Mouse (Mus musculus) limb, embryonic 12.5 days (tissue): Measurements from ENCODE around the gene Reln. TPM values are rescaled to one million over a fixed set of nuclear protein-coding genes. Genes with fewer than 3 reads are reported as not detected.

ENCODE experiments used
- ATAC-seq: fragments of 200-750 bp; cut with Nextera tagmentation; 2 replicates; pipeline ENCODE4 v1.8.0; 2017; ENCODE audit warnings: low read depth, moderate TSS enrichment; ENCODE audit not compliant: insufficient number of reproducible peaks, insufficient read depth, low FRiP score, low TSS enrichment
- H3K27ac ChIP-seq: fragments of 300-500 bp; sonication (generic); 2 replicates; pipeline ENCODE4 v1.5.1; 2016; ENCODE audit warnings: mild to moderate bottlenecking, moderate library complexity
- H3K27me3 ChIP-seq: fragments of 300-500 bp; sonication (generic); 2 replicates; pipeline ENCODE4 v1.6.1; 2016; ENCODE audit warnings: mild to moderate bottlenecking, moderate library complexity
- H3K36me3 ChIP-seq: fragments of 300-500 bp; sonication (generic); 2 replicates; pipeline ENCODE4 v1.6.1; 2016; ENCODE audit warnings: mild to moderate bottlenecking, moderate library complexity
- H3K4me1 ChIP-seq: fragments of 300-500 bp; sonication (generic); replicated peaks from 2 replicates; pipeline ENCODE4 v1.6.1; 2016
- H3K4me2 ChIP-seq: fragments of 300-500 bp; sonication (generic); 2 replicates; pipeline ENCODE4 v1.6.1; 2016; ENCODE audit warnings: mild to moderate bottlenecking, moderate library complexity
- H3K4me3 ChIP-seq: fragments of 300-500 bp; sonication (generic); replicated peaks from 2 replicates; pipeline ENCODE4 v1.5.1; 2016; ENCODE audit warnings: mild to moderate bottlenecking
- H3K9ac ChIP-seq: fragments of 300-500 bp; sonication (generic); replicated peaks from 2 replicates; pipeline ENCODE4 v1.6.1; 2016; ENCODE audit warnings: mild to moderate bottlenecking, moderate library complexity
- H3K9me3 ChIP-seq: fragments of 300-500 bp; sonication (generic); 2 replicates; pipeline ENCODE4 v1.6.1; 2016; ENCODE audit warnings: mild to moderate bottlenecking, moderate library complexity
- WGBS: fragments of 180-500 bp; shearing (Covaris S2); methylation state at CpG from one replicate; pipeline ENCODE4 v1.1.7; 2016; 5-methylcytosine and 5-hydroxymethylcytosine counted together
- polyA plus RNA-seq: library from polyadenylated mRNA; unstranded; fragments of >200 nt; fragmentation: Nextera tagmentation; extraction: Ambion mirVana; gene quantifications from 2 replicates; pipeline ENCODE4 v1.2.1, GENCODE M21; 2016

Reln gene
- polyA plus RNA-seq, 1 experiment from 2014 or later: 1.7 TPM

DNA sequence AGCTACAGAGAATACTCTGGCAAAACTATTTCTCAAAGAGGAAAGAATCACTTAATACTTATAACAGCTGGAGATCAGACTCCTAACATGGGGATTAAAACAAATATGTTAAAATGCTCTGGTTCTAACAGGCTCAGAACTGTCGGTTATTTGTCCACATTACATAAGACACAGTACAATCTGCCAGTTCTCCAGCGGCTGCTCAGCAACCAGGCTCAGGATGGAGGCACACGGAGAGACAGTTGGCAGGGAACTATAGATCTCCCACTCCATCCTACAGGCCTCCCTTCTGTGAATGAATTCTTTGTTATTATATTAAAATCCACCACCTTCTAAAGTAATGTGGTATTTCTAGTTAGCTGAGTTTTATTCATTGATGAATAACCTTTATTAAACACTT is 37.4 kb downstream of the Reln start:
- H3K27ac ChIP-seq: no peak overlapping the region
- H3K4me3 ChIP-seq: no peak overlapping the region
- H3K4me2 ChIP-seq: no peak overlapping the region
- no peaks in the 10 kb centered on the region for H3K27me3 ChIP-seq
- no peak for ATAC-seq
- no peak overlapping the region for H3K9ac ChIP-seq
- WGBS: 84% methylated on average over 3 of the region's 3 CpGs
- H3K4me1 ChIP-seq: no peaks in the 10 kb centered on the region
- H3K36me3 ChIP-seq: no peaks in the 10 kb centered on the region
- no peaks in the 10 kb centered on the region for H3K9me3 ChIP-seq

DNA sequence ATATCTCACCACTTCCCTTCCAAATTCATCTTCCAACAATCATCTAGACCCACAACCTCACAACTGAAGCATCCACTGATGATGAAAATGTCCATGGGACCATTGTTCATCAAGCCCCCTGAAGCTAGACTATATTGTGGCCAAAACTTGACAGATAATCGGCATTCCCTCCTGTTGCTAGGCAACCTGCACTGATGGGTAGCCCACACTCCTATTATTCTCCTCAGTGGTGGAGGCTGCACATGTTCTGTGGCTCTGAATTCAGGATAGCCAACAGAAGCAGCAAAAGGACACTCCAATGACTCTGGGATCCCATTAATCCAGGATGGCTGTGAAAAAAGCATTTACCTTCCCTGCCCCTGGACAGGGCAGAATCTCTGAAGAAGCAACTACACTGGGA is 40.8 kb downstream of the Reln start:
- H3K36me3 ChIP-seq: no peaks in the 10 kb centered on the region
- no peaks in the 10 kb centered on the region for H3K27me3 ChIP-seq
- H3K4me1 ChIP-seq: no peaks in the 10 kb centered on the region
- WGBS: 77% methylated on average over 1 of the region's 1 CpGs
- no peak overlapping the region for H3K4me2 ChIP-seq
- ATAC-seq: no peak
- H3K4me3 ChIP-seq: no peak overlapping the region
- H3K9ac ChIP-seq: no peak overlapping the region
- no peaks in the 10 kb centered on the region for H3K9me3 ChIP-seq
- no peak overlapping the region for H3K27ac ChIP-seq

DNA sequence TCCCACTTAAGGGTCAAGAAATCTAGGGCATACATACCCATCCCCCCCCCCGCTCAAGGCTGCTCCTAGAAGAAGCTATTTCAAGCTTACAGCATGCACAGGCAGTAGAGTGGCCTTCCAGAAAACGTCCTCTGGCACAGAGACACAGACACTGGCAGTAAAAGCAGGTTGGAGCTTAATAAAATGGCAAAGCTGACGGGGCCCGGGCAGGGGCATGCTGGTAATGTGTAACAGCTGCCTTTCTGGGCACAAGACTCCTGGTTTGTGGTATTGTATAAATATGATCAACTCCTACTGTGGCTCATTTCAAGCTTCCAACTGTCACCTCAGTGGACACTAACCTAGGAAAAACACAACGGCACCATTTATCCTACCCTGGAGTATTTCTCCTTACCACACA is 42.2 kb downstream of the Reln start:
- no peak for ATAC-seq
- no peak overlapping the region for H3K4me2 ChIP-seq
- no peaks in the 10 kb centered on the region for H3K9me3 ChIP-seq

DNA sequence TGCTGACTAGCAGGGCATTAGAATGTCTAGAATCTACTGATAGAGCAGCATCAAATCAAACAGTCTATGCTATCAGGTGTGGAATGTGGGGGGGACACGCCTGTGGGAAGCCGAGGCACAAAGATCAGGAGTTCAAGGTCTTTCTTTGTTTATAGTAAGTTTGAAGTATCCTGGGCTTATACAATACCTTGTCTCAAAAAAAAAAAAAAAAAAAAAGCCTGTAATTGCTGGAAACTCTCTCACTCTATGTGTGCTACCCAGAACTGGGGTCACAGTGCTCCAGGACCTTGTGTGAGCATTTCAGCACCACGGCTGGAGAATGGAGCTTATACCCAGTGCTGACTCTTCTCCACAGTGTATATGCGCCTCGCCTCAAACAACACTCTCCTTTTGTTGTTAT is 43.7 kb downstream of the Reln start:
- Histone ChIP-seq H3K4me3 (no peak overlapping the region), H3K9ac (no peak overlapping the region), H3K36me3 (no peaks in the 10 kb centered on the region), H3K4me2 (no peak overlapping the region), H3K4me1 (no peaks in the 10 kb centered on the region), H3K27ac (no peak overlapping the region), H3K27me3 (no peaks in the 10 kb centered on the region), H3K9me3 (no peaks in the 10 kb centered on the region)
- WGBS: 89% methylated on average over 5 of the region's 5 CpGs
- ATAC-seq: no peak

More for the DNA sequence above, 42.2 kb downstream of the Reln start:
- WGBS: 52% methylated on average over 5 of the region's 5 CpGs
- Histone ChIP-seq H3K4me1 (no peaks in the 10 kb centered on the region), H3K9ac (no peak overlapping the region), H3K27me3 (no peaks in the 10 kb centered on the region), H3K36me3 (no peaks in the 10 kb centered on the region), H3K4me3 (no peak overlapping the region), H3K27ac (no peak overlapping the region)

DNA sequence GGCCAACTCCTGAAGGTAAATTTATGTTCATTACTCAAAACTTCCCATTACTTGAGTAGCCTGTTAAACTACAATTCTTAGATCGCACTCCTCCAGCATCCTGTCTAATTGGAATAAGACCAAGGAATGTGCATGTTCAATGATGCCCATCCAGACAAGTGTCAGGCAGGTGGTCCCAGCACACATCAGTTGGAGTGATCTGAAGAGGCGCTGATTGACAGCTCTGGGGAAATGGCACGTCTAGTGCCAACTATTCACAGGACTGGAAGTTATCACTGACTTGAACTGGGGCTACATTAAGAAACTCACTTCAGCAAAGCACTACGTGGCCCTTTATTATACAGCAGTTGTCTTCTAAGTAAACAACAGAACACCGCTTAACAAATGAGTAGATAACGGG is 44.5 kb downstream of the Reln start:
- no peaks in the 10 kb centered on the region for H3K36me3 ChIP-seq
- no peak overlapping the region for H3K4me3 ChIP-seq
- no peaks in the 10 kb centered on the region for H3K27me3 ChIP-seq
- H3K4me2 ChIP-seq: no peak overlapping the region
- H3K27ac ChIP-seq: no peak overlapping the region
- 92% methylated on average over 6 of the region's 6 CpGs for WGBS
- H3K4me1 ChIP-seq: no peaks in the 10 kb centered on the region
- no peaks in the 10 kb centered on the region for H3K9me3 ChIP-seq
- no peak overlapping the region for H3K9ac ChIP-seq
- no peak for ATAC-seq

DNA sequence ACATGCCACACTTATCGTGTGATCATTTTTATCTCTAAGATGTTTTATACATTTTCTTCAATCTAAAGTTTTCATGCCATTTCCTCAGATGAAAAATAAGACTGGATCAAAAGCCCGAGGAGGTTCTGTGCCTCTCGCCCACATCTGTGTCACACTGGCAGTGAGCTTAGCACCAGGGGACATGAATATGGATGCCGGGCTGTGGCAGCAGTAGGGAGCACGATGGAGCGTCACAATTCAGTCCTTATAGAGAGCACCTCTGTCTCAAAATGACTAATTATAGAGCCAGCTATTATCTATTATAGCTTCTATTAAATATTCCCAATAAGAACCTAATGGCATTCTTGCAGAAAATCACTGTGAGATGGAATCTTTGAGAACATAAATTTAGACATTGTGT is 49.3 kb downstream of the Reln start:
- WGBS: 90% methylated on average over 6 of the region's 6 CpGs
- H3K4me1 ChIP-seq: no peaks in the 10 kb centered on the region
- H3K27me3 ChIP-seq: no peaks in the 10 kb centered on the region
- H3K9ac ChIP-seq: no peak overlapping the region
- no peak for ATAC-seq
- H3K4me3 ChIP-seq: no peak overlapping the region
- H3K9me3 ChIP-seq: no peaks in the 10 kb centered on the region
- H3K4me2 ChIP-seq: no peak overlapping the region
- H3K36me3 ChIP-seq: no peaks in the 10 kb centered on the region
- H3K27ac ChIP-seq: no peak overlapping the region

DNA sequence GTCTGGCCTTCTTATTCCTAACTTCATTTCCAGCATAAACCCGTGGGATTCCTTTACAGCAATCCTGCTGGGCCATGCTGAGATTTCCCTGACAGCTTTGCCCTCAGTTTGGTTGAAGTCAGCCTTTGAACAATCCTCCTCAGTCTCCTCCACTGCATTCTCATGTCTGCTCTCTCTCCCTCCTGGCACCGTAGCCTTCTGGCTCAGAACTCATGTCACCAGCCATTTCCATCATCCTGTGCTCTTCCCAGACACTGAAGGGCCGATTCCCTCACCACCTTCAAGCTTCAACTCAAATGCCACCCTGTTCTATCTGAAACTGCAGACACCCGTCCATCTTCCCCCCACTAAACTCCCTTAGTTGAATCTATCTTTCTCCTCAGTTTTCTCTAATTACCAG is 53.1 kb downstream of the Reln start:
- Histone ChIP-seq H3K9me3 (no peaks in the 10 kb centered on the region), H3K27me3 (no peaks in the 10 kb centered on the region), H3K27ac (no peak overlapping the region), H3K4me1 (no peaks in the 10 kb centered on the region), H3K4me3 (no peak overlapping the region), H3K4me2 (no peak overlapping the region), H3K9ac (no peak overlapping the region), H3K36me3 (no peaks in the 10 kb centered on the region)
- 83% methylated on average over 4 of the region's 4 CpGs for WGBS
- ATAC-seq: no peak

DNA sequence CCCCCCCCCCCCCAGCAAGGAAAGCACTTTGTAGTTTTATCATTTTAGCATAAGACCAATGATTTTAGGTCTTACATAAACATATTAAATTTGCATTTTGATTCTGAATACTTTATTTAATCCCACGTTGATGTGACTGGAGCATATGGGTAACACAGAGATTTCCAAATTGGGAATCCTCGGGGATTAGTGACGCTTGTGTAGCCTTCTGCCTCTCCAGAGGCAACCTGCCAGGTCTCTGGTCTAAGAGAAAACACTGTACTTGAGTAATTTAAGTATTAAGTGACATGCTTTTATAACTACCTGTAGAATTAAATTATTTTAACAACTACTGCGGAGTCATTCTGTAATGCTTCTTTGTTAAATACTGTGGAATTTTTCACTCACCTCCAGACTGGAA is 59.1 kb downstream of the Reln start:
- Histone ChIP-seq H3K4me2 (no peak overlapping the region), H3K9me3 (no peaks in the 10 kb centered on the region), H3K27me3 (no peaks in the 10 kb centered on the region), H3K36me3 (no peaks in the 10 kb centered on the region), H3K27ac (no peak overlapping the region), H3K4me3 (no peak overlapping the region), H3K9ac (no peak overlapping the region), H3K4me1 (no peaks in the 10 kb centered on the region)
- ATAC-seq: no peak
- 86% methylated on average over 4 of the region's 4 CpGs for WGBS

DNA sequence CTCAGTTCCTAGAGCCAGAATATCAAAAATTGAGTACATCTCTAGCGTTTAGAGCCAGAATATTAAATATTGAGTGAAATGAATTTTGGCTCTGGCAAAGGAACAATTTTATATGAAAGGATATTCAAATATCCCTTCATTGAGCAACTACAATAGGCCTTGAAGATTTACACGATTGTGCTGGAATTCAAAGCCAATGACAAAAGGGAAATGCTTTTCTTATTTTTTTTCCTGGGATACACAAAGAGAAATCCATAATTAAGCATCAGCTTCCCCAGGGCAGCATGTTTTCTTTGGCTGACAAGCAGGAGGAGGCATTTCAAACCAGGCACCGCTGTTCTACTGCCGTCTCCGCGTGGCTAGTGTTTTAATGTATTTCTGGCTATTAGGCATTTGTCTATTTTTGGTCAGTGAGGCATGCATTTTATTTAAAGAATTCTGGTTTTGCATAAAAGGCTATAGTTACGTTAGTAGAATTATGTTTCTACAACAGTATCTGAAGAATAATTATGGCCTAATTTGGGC is 62.3 kb downstream of the Reln start:
- ATAC-seq: no peak
- Histone ChIP-seq H3K27me3 (no peaks in the 10 kb centered on the region), H3K9me3 (0 out of 2 replicates have a peak, but pooled peaks cover 3% of the 10 kb centered on the region), H3K4me2 (no peak overlapping the region), H3K4me3 (no peak overlapping the region), H3K36me3 (no peaks in the 10 kb centered on the region), H3K9ac (no peak overlapping the region), H3K4me1 (no peaks in the 10 kb centered on the region), H3K27ac (no peak overlapping the region)
- 81% methylated on average over 7 of the region's 7 CpGs for WGBS

DNA sequence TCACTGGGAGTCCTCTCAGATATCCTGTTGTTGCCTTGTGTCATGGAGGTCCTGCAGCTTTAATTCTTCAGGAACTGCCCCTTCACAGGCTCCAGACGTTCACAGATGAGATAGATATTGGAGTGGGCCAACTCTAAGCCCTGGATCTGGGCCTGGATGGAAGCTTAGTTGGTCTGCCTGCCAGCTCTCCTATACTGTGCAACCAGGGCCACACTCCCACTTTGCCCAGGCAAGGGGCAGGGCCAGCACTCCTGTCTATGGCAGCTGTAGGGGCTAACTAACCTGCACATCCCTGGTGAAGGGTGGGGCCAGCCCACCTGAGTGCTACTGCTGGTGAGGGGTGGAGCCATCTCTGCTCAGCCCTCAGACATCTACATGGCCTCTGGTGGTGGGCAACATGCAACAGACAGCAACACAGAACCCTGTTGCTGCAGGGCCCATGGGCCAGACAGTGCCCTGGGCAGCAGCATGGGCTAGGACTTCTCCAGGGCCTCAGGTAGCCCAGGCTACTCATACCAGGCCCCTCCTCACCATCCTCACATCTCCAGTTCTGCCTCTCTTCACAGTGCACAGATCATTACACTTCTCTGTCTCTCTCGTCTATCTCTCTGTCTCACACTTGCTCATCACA is 63.9 kb downstream of the Reln start:
- no peaks in the 10 kb centered on the region for H3K36me3 ChIP-seq
- H3K27ac ChIP-seq: no peak overlapping the region
- no peaks in the 10 kb centered on the region for H3K27me3 ChIP-seq
- ATAC-seq: 0 out of 2 replicates have a peak, but pooled peaks have one; percentile 66
- H3K4me2 ChIP-seq: no peak overlapping the region
- no peak overlapping the region for H3K4me3 ChIP-seq
- 0 out of 2 replicates have a peak, but pooled peaks cover 3% of the 10 kb centered on the region for H3K9me3 ChIP-seq
- H3K9ac ChIP-seq: no peak overlapping the region
- 77% methylated on average over 2 of the region's 2 CpGs for WGBS
- no peaks in the 10 kb centered on the region for H3K4me1 ChIP-seq

DNA sequence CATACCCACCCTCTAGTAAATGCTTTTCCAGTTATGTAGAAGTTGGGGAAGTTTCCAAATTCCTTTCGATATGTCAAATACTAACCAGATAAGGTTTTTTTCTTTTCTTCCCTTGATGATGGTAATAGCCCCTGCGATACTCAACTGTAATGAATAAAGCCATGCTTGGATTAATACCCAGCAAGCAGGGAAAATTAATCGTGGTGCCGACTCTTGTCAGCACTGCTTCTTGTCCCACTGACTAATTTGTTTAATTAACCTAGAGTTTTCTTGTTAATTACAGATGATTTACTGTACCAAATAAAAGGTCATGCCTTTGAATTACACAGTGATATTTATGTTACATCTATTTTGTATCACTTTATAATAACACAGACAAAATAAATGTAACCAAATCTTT is 65.3 kb downstream of the Reln start:
- H3K36me3 ChIP-seq: no peaks in the 10 kb centered on the region
- no peak overlapping the region for H3K4me2 ChIP-seq
- no peak overlapping the region for H3K27ac ChIP-seq
- 88% methylated on average over 4 of the region's 4 CpGs for WGBS
- no peak for ATAC-seq
- no peak overlapping the region for H3K4me3 ChIP-seq
- no peak overlapping the region for H3K9ac ChIP-seq
- 0 out of 2 replicates have a peak, but pooled peaks cover 3% of the 10 kb centered on the region for H3K9me3 ChIP-seq
- no peaks in the 10 kb centered on the region for H3K27me3 ChIP-seq
- H3K4me1 ChIP-seq: no peaks in the 10 kb centered on the region

DNA sequence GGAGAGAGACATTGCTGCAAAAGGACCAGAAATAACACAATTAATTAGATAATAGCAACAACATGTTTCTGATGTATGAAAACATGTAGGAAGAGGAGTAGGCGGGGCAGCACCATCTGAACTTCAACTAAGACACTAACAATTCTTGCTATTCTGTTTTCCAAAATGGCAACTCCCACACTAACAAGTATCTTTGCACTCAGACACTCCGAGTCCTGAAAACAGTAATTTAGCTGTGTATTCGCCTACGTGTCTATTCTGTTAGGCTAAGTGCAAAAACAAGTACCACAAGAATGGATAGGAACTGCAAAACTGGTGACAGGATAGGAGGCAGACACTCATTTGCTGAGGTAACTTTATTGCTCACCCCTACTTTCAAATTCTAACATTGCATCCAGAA is 70.4 kb downstream of the Reln start:
- Histone ChIP-seq H3K36me3 (no peaks in the 10 kb centered on the region), H3K4me1 (no peaks in the 10 kb centered on the region), H3K4me3 (no peak overlapping the region), H3K9ac (no peak overlapping the region), H3K27me3 (no peaks in the 10 kb centered on the region), H3K27ac (no peak overlapping the region), H3K4me2 (no peak overlapping the region), H3K9me3 (0 out of 2 replicates have a peak, but pooled peaks cover 3% of the 10 kb centered on the region)
- WGBS: 90% methylated on average over 4 of the region's 4 CpGs
- ATAC-seq: no peak
